Mouse (Mus musculus) heart, adult 8-10 months (tissue): Measurements from ENCODE around the gene Ubxn7. TPM values are rescaled to one million over a fixed set of nuclear protein-coding genes. Genes with fewer than 3 reads are reported as not detected.
A peak's percentile ranks its signal among the peaks of the same experiment; 100 is the strongest.
"Not testable (repeated sequence)": the region's sequence is repeated elsewhere in the genome, so short reads cannot be mapped to it uniquely, and the experiment has no call there.

Source experiments
- DNase-seq: peaks from one replicate; pipeline ENCODE4 v3.0.0; 2022; ENCODE audit warnings: low spot score
- total RNA-seq, 4 experiments: library from RNA; stranded (reverse); gene quantifications; 2 replicates each; pipeline ENCODE4 v1.2.4; 2022

Gene Ubxn7
- 10 to 100 TPM; 23.1 to 27.1 (median 24.5) TPM for total RNA-seq

- DNase-seq, result peak; percentile 98
Measured at GRCm38 (mm10) chr16:32332040-32332555, at the start of gene Ubxn7. TSS of gene Ubxn7 (plus strand) at chr16:32332257.

GRCm38 (mm10) chr16:32282608-32283007, 49.4 kb upstream of the Ubxn7 start:
- no peak for DNase-seq

DNA sequence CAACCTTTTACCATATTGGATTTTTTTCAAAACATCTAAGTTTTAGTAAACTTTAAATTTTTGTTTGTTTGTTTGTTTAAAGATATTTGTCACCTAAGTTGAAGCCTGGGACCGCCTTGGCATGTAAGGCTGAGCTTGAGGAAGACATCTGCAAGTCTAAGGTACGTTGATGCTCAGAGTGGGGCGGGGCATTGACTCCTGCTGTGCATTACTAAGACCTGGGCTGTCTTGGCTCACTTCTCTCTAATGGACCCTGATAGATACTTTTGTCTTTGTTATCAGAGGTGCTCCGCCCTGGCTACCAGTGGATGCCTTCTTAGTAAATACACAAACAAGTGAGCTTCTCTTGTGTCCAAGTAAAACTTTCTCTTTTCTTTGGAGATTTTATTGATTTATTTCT, 40.2 kb upstream of the Ubxn7 start:
- no peak for DNase-seq

- DNase-seq, result not testable (repeated sequence)
Measured at GRCm38 (mm10) chr16:32299617-32300016, 32.4 kb upstream of the Ubxn7 start.

- DNase-seq, result no peak
Measured at GRCm38 (mm10) chr16:32303046-32303445, 29.0 kb upstream of the Ubxn7 start.

GRCm38 (mm10) chr16:32303886-32304285, 28.2 kb upstream of the Ubxn7 start:
- DNase-seq, result no peak

DNA sequence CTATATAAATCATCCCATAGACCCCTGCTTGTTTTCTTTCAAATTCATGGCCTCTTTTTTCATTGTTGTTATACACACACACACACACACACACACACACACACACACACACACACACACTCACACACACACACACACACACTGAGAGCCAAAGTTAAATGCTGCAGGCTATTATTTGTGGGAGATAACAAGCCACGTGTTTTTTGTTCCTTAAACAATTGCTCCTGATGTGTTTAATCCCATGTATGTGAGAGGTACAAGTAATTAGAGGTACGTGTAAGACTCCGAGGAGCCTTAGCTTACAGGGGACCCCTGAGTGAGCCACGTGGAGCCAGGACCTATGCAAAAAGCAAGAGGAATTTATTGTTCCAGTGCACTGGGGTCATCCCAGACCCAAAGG, 20.1 kb upstream of the Ubxn7 start:
- DNase-seq, result no peak

DNA sequence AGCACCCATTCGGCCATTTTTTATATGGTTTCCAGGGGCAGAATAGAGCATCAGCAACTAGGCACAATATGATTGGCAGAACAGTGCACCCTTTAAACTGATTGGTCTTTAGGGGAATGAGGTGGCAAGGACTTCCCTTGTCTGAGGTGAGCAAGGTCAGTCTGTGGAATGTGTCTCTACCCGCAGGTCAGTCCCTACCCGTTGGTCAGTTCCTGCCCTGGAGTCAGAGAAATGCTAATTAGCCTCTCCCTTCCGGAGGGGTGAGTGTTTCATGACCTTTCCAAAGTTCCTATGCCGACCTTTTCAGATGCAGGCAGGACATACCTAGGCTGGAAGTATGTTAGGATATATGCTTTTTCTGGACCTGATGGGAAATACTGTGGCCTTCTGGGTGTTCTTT, 19.7 kb upstream of the Ubxn7 start:
- no peak for DNase-seq

GRCm38 (mm10) chr16:32312859-32313258, 19.2 kb upstream of the Ubxn7 start:
- DNase-seq, result no peak

- no peak for DNase-seq
Measured at GRCm38 (mm10) chr16:32316601-32317000, 15.5 kb upstream of the Ubxn7 start.

GRCm38 (mm10) chr16:32323953-32324352, 8.1 kb upstream of the Ubxn7 start:
- no peak for DNase-seq

- DNase-seq, result no peak
Measured at GRCm38 (mm10) chr16:32330876-32331670, 984 bp upstream of the Ubxn7 start.

DNA sequence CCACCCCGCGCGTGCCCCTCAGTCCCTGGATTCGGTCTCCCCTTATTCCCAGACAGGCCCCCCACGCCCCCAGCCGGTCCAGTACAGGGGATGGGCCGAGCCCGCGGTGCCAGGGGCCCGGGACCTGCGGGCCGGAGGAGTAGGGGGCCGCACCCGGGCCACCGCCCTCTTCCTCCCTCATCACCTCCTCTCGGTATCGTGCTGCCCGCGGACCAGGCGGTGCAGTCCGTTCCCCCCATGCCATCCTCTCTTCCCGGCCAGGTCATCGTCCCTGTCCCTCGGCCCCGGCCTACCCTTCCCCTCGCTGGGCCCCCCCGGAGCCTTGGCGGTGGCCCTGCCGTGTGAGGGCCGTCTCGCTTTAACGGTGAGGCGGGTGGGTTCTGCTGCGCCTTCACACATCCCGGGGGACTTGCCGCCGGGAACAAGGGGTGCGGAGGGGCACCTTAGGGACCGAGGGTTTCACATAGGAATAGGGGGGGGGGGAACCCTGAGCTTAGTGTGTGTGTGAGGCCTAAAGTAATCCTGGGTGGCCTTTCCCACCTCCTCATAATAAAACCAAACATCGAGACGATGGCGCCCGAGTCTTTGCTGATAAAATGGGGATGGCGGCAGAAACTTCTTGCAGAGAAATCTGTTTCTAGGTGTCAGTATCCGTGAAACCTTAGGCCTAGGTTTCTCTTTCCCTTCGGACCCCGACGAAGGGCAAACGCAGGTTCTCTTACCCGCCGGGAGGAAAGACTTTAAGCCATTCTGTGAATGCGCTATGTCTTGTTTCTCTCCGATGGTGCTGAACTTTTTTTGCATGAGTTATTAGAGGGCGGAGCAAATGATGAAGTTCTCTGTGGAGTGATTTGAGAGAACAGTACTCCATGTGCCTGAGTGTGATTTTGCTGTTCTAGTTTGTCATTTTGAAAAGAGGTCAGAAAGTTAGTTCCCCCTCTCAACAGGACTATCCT, 777 bp downstream of the Ubxn7 start:
- peak; percentile 72 for DNase-seq

- no peak for DNase-seq
Measured at GRCm38 (mm10) chr16:32335146-32335545, 3.1 kb downstream of the Ubxn7 start.

DNA sequence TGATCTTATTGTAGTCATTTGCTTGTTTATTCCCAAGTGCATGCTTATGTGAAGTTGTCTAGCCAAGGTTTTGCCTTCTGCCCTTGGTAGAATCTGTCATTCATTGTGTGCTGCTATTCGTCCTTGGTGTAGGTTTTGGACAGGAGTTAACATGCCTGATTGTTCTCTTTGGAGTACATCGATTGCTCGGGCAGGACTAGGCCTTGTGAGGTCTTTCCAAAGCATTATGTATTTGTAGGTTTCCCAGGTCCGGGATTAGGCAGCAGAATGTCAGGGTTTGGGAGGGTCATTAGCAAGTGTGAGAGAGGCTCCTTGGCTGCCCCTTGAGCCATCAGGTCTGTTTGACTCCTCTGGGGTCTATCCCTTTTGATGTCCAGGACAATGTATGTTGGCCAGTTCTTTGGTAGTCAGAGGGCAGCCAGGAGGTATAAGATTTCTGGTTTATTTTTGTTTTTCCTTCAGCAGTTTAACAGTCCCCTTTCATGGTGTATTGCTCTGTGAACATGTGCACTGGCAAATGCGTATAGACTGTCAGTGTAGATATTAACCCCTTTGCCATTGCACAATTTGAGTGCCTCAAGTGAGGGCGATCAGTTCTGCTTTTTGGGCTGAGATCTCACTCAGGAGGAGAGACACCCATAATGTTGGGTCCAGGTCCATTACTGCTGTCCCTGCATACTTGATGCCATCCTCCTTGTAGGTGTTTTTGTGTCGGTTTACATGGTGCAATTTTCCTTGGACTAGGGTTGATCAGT, 4.1 kb downstream of the Ubxn7 start:
- no peak for DNase-seq

DNA sequence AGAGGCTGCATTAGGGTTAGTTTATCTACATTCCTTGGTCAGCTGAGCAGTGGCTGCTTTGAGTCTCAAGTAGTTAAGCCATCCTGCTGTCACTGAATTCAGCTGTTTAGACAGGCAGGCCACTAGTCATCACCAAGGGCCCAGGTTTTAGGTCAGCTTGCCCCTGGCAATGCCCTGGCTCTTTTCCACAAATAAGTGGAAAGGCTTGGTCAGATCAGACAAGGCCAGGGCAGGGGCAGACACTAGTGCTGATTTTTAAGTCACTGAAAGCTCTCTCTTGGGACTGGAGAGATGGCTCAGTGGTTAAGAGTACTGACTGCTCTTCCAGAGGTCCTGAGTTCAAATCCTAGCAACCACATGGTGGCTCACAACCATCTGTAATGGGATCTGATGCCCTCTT, 4.9 kb downstream of the Ubxn7 start:
- DNase-seq, result no peak

- DNase-seq, result no peak
Measured at GRCm38 (mm10) chr16:32340451-32340850, 8.4 kb downstream of the Ubxn7 start.

GRCm38 (mm10) chr16:32345521-32345920, 13.5 kb downstream of the Ubxn7 start:
- no peak for DNase-seq

DNA sequence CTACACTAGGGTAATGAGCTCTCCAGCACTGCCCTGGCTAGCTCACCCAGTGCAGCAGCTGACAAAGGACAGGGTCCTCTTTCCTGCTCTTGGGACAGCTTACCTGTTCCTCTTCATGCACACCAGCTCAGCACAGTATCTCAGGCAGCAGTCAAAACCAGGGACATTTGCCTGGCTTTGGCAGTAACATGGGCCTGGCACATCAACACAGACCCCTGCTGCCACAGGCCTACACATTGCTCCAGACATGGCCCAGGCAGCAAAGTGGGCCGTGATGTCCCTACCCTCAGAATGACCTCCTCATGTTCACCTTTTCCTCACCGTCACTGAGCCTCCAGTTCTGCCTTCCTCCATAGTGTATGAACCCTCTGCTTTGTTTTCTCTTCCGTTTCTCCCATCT, 18.7 kb downstream of the Ubxn7 start:
- no peak for DNase-seq

- DNase-seq, result no peak
Measured at GRCm38 (mm10) chr16:32363530-32363929, 31.5 kb downstream of the Ubxn7 start.

DNA sequence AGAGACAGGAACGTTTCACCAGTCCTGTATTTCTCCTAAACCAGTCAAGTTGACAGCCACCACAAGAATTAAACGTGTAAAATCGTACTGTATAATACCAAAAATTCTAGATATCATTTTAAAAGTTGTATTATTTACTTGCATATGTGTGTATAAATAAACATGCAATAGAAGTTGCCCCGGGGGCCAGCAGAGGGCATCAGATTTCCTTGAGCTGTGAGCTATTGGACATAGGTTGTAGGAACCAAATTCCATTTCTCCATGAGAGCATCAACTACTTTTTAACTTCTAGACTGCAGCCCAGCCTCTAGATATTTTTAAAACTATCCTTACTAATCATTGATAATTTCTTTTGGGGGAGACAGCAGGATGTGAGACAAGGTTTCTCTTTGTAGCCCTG, 39.3 kb downstream of the Ubxn7 start:
- DNase-seq, result peak; percentile 16

GRCm38 (mm10) chr16:32379575-32379974, 47.5 kb downstream of the Ubxn7 start:
- DNase-seq, result no peak
